Mouse (Mus musculus) testis, adult 2 months (tissue): ENCODE results near the gene Ifitm1.

Source experiments
- CTCF ChIP-seq: fragments of 200-500 bp; IDR thresholded peaks from 2 replicates; pipeline ENCODE4 v1.5.1; 2012; ENCODE audit warnings: low read depth, mild to moderate bottlenecking, inconsistent platforms, low read length, moderate library complexity; ENCODE audit not compliant: control insufficient read depth, insufficient read depth, insufficient replicate concordance
- POLR2A ChIP-seq: fragments of 200-500 bp; IDR thresholded peaks from 2 replicates; pipeline ENCODE4 v1.6.1; 2012; ENCODE audit warnings: low read depth, mild to moderate bottlenecking, inconsistent platforms, low read length, moderate library complexity; ENCODE audit not compliant: control insufficient read depth

- no peak for TF ChIP-seq CTCF
- TF ChIP-seq POLR2A = no peak
These were observed 20.7 kb upstream of the Ifitm1 start for GRCm38 (mm10) chr7:140946311-140946710.
